Mouse (Mus musculus): ENCODE data around the gene Ckap5. TPM values are rescaled to one million over a fixed set of nuclear protein-coding genes. Genes with fewer than 3 reads are reported as not detected.

Ckap5 gene
- 28.7 TPM for total RNA-seq (2023)

DNA sequence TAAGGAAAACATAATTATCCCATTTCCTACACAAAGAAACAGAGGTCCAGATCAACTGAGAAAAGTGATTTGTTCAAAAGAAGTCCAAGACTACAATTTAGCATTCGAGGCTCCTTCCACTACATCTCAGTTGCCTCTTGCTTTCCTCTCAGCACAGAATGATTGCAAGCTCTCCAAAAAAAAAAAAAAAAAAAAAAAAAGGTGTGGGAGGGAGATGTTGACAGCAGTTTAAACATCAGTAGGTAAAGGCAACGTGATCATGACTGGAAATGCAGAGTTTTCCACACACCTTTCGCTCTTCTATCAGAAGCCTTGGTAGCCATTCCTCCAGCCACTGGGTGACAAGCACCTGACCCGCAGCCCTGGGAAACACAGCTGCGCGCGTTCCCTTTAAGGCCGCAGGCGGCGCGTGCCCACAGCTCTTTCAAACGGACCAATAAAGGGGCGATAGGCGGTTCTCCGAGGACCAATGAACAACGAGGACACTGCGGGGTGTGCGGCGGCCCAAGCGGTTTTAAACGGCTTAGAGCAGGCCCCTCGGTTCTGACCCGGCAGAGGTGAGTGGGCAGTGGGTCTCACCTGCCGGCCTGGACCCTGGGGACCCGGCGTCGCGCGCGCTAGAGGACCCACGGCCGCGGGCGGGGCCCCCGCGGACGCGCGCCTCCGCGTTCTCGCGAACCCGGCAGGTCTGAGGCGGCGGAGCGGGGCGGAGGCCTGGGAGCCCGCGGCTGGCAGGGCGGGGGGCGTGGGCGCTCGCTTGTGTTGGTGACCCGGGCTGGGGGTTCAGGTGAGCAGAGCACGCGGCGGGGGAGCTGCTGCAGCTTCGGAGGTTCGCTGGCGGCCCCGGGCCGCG, at the start of gene Ckap5:
Ckap5 (plus strand) TSS at position 469 of the 853 bp plus-strand sequence.

GRCm38 (mm10) chr2:91636229-91636628, 109.7 kb downstream of the Ckap5 start, which contains the start of gene F2:
Gene F2 (minus strand): TSS chr2:91636414.

DNA sequence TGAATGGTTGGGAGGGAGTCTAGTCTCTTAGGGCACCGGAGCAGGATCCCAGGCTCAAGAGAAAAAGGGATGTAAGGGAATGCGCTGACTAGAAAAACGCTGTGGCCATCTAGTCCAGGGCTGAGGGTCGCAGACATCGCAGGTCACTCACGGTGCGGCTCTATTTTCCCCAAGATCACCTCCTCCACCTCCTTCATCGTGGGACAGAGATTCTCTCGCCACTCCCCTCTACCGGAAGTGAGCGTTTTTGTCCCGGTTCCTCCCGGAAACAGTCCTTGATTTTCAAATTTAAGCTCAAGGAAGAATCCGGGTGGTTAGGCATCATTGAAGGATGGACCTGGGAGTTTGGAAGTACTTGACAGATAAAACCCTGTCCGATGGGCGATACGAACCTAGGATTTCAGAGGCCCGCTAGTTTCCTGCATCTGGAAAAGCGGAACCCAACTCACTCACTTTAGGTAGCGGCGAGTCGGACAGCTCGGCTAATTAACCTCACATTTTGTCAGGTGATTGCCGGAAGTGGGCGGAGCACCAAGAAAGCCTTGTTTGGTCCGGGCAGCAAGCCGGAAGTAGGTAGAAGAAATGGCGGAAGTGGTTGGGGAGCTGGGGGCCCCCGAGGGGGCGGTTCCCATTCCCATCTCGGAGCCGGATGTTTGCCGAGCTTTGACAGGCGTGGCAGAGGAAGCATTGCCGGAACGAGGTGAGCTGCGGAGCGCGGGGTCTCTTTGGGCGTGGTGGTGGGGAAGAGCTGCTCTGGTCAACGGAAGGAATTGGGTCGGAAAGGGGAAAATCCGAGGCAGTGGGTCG, 123.2 kb downstream of the Ckap5 start, which contains the start of the genes Zfp408 and Arhgap1:
Zfp408 (minus strand) TSS at position 239 of the 807 bp plus-strand sequence.
Arhgap1 (plus strand) TSS at position 308 of the 807 bp plus-strand sequence.

Other genes with a start within 250 kb of the Ckap5 start
- gene 1110051M20Rik, start 82.1 kb upstream of the Ckap5 start, total RNA-seq (2023) = 7.0 TPM
- gene Lrp4, start 69.3 kb upstream of the Ckap5 start, total RNA-seq (2023) = 0.06 TPM
- gene F2, start 109.7 kb downstream of the Ckap5 start, total RNA-seq (2023) = 0.38 TPM
- 23.3 TPM for gene Zfp408, start 123.0 kb downstream of the Ckap5 start, total RNA-seq (2023)
- gene Arhgap1, start 123.1 kb downstream of the Ckap5 start, total RNA-seq (2023) = 124 TPM
- gene Atg13, start 183.8 kb downstream of the Ckap5 start, total RNA-seq (2023) = 42.2 TPM
- 10.4 TPM for gene Harbi1, start 184.1 kb downstream of the Ckap5 start, total RNA-seq (2023)
- gene Ambra1, start 203.4 kb downstream of the Ckap5 start, total RNA-seq (2023) = 70.7 TPM